Mouse (Mus musculus): ENCODE measurements at regions not wholly inside any gene's neighbourhood (a gene's known extent, or its start where the extent isn't known, plus 50 kb on each side); places are given as distances from the start of the nearest gene placed in this dataset.

GRCm38 (mm10) chr14:37296531-37296930 is 161.5 kb upstream of the Ghitm start:
- DNase-seq = peak in 1 of 2 experiments; percentile 9

GRCm38 (mm10) chr14:37292084-37292860 is 157.2 kb upstream of the Ghitm start:
- DNase-seq = peak in 1 of 2 experiments; percentile 19

- DNase-seq = peak; percentile 7 to 33
Measured at GRCm38 (mm10) chr14:37284391-37284790, 149.3 kb upstream of the Ghitm start.

GRCm38 (mm10) chr14:37279356-37279755 is 144.3 kb upstream of the Ghitm start:
- DNase-seq = no peak

GRCm38 (mm10) chr14:37276728-37277695 is 141.9 kb upstream of the Ghitm start:
- DNase-seq = peak; percentile 22 to 25

GRCm38 (mm10) chr14:37272063-37272462 is 137.0 kb upstream of the Ghitm start:
- no peak for DNase-seq

- no peak for DNase-seq
Measured at GRCm38 (mm10) chr14:37271015-37271933, 136.2 kb upstream of the Ghitm start.

- DNase-seq = no peak
Measured at GRCm38 (mm10) chr14:37269920-37270319, 134.8 kb upstream of the Ghitm start.

GRCm38 (mm10) chr14:37238632-37239032 is 103.6 kb upstream of the Ghitm start:
- peak; percentile 55 to 59 for DNase-seq

- no peak for DNase-seq
Measured at GRCm38 (mm10) chr14:37237191-37237590, 102.1 kb upstream of the Ghitm start.

GRCm38 (mm10) chr14:37208256-37208655 is 73.2 kb upstream of the Ghitm start:
- DNase-seq = no peak

GRCm38 (mm10) chr14:37189795-37190194 is 54.7 kb upstream of the Ghitm start:
- DNase-seq = no peak
